Mouse (Mus musculus) kidney, adult 2 months (tissue): ENCODE results near the gene Hykk. TPM values are rescaled to one million over a fixed set of nuclear protein-coding genes. Genes with fewer than 3 reads are reported as not detected.
"Not testable (repeated sequence)": the region's sequence is repeated elsewhere in the genome, so short reads cannot be mapped to it uniquely, and the experiment has no call there.

Source experiments
- DNase-seq: peaks from one replicate; pipeline ENCODE4 v3.0.0; 2021
- H3K27ac ChIP-seq: fragments of 200-500 bp; 2 replicates; pipeline ENCODE4 v1.5.1; 2012; ENCODE audit warnings: low read depth, low read length, control low read depth, inconsistent platforms; ENCODE audit not compliant: insufficient read depth
- H3K27me3 ChIP-seq: fragments of 200-500 bp; replicated peaks from 2 replicates; pipeline ENCODE4 v1.6.1; 2012; ENCODE audit warnings: mild to moderate bottlenecking, moderate library complexity, low read length, inconsistent platforms; ENCODE audit not compliant: control insufficient read depth, insufficient read depth
- H3K36me3 ChIP-seq: fragments of 200-500 bp; 2 replicates; pipeline ENCODE4 v1.6.1; 2012; ENCODE audit warnings: mild to moderate bottlenecking, moderate library complexity, low read length, inconsistent platforms; ENCODE audit not compliant: control insufficient read depth, insufficient read depth
- H3K4me1 ChIP-seq: fragments of 200-500 bp; 2 replicates; pipeline ENCODE4 v1.6.1; 2011; ENCODE audit warnings: low read length; ENCODE audit not compliant: control insufficient read depth, insufficient read depth
- H3K4me3 ChIP-seq: fragments of 200-500 bp; 2 replicates; pipeline ENCODE4 v1.5.1; 2011; ENCODE audit warnings: mild to moderate bottlenecking, low read depth, low read length, control low read depth; ENCODE audit not compliant: insufficient read depth
- CTCF ChIP-seq: fragments of 200-500 bp; conservative IDR thresholded peaks from 2 replicates; pipeline ENCODE4 v1.5.1; 2011; ENCODE audit warnings: low read depth, mild to moderate bottlenecking, control low read depth, low read length, moderate library complexity, mixed read lengths; ENCODE audit not compliant: insufficient read depth, insufficient read length
- POLR2A ChIP-seq: fragments of 200-500 bp; IDR thresholded peaks from one replicate; pipeline ENCODE4 v1.6.1; 2011; ENCODE audit warnings: low read depth, low read length, control low read depth
- WGBS: fragments of 180-500 bp; shearing (Covaris S2); methylation state at CpG from one replicate; pipeline ENCODE4 v1.1.7; 2018; 5-methylcytosine and 5-hydroxymethylcytosine counted together
- polyA plus RNA-seq: library from polyadenylated mRNA; depleted of rRNA; stranded (reverse); fragments of >200 nt; gene quantifications from 2 replicates; pipeline ENCODE4 v1.2.3, GENCODE M21; 2012

Hykk gene
- polyA plus RNA-seq, 1 experiment: 39.7 TPM

- Histone ChIP-seq H3K27me3 (no peaks in the 10 kb centered on the region), H3K4me1 (no peaks in the 10 kb centered on the region), H3K27ac (no peak overlapping the region), H3K4me3 (no peak overlapping the region), H3K36me3 (peaks cover 4% of the 10 kb centered on the region; the same call in 1 of the 2 replicates)
- no peak for DNase-seq
- TF ChIP-seq POLR2A: no peak
- no peak for TF ChIP-seq CTCF
- 71% methylated on average over 16 of the region's 16 CpGs for whole genome bisulfite sequencing
These were observed 29.2 kb downstream of the Hykk start for GRCm38 (mm10) chr9:54946256-54946655.

- Histone ChIP-seq H3K4me3 (no peak overlapping the region), H3K36me3 (peaks cover 7% of the 10 kb centered on the region; the same call in 1 of the 2 replicates), H3K4me1 (peaks cover 4% of the 10 kb centered on the region; the same call in 1 of the 2 replicates), H3K27me3 (no peaks in the 10 kb centered on the region), H3K27ac (no peak overlapping the region)
- TF ChIP-seq POLR2A: no peak
- no peak for TF ChIP-seq CTCF
- no peak for DNase-seq
These were observed 32.4 kb downstream of the Hykk start for GRCm38 (mm10) chr9:54949465-54949864.

GRCm38 (mm10) chr9:54950162-54950561 is 33.1 kb downstream of the Hykk start:
- H3K27me3 ChIP-seq, H3K4me1 ChIP-seq, H3K36me3 ChIP-seq, DNase-seq: not testable (repeated sequence)
- Histone ChIP-seq H3K4me3 (peak overlapping the region; percentile 90), H3K27ac (peak overlapping the region; percentile 72; the same call in 1 of the 2 replicates)
- 35% methylated on average over 8 of the region's 8 CpGs for WGBS

- H3K4me1 ChIP-seq: peaks cover 4% of the 10 kb centered on the region; the same call in 1 of the 2 replicates
- H3K27me3 ChIP-seq: no peaks in the 10 kb centered on the region
- H3K4me3 ChIP-seq: peak within 1 kb of the TSS; percentile 90
- H3K36me3 ChIP-seq: peaks cover 10% of the 10 kb centered on the region
- under 1% methylated on average over 65 of the region's 65 CpGs for WGBS
- peak; percentile 95 for DNase-seq
- H3K27ac ChIP-seq: peak within 1 kb of the TSS; percentile 82
- TF ChIP-seq POLR2A (peak; percentile 61), CTCF (no peak)
These were observed 33.7 kb downstream of the Hykk start, which contains the start of the genes Psma4 and AY074887 for GRCm38 (mm10) chr9:54950575-54951321. Gene Psma4 (plus strand): TSS chr9:54950790. Gene AY074887 (minus strand): TSS chr9:54950998.

- Histone ChIP-seq H3K4me1 (peaks cover 9% of the 10 kb centered on the region; the same call in 1 of the 2 replicates), H3K36me3 (peaks cover 5% of the 10 kb centered on the region), H3K27me3 (no peaks in the 10 kb centered on the region), H3K27ac (no peak overlapping the region), H3K4me3 (no peak overlapping the region)
- DNase-seq: no peak
- WGBS: 89% methylated on average over 4 of the region's 4 CpGs
- TF ChIP-seq CTCF (no peak), POLR2A (no peak)
These were observed 44.0 kb downstream of the Hykk start for GRCm38 (mm10) chr9:54961059-54961458.

GRCm38 (mm10) chr9:54963669-54964068 is 46.6 kb downstream of the Hykk start:
- TF ChIP-seq POLR2A (no peak), CTCF (no peak)
- no peak for DNase-seq

GRCm38 (mm10) chr9:54969972-54970637 is 53.0 kb downstream of the Hykk start:
- 75% methylated on average over 8 of the region's 8 CpGs for WGBS
- Histone ChIP-seq H3K4me1 (no peaks in the 10 kb centered on the region), H3K36me3 (no peaks in the 10 kb centered on the region), H3K27ac (no peak overlapping the region), H3K27me3 (no peaks in the 10 kb centered on the region), H3K4me3 (no peak overlapping the region)
- no peak for TF ChIP-seq CTCF
- TF ChIP-seq POLR2A: no peak
- no peak for DNase-seq

More at GRCm38 (mm10) chr9:54963669-54964068, 46.6 kb downstream of the Hykk start:
- Histone ChIP-seq H3K4me1 (peaks cover 9% of the 10 kb centered on the region; the same call in 1 of the 2 replicates), H3K4me3 (no peak overlapping the region), H3K27me3 (no peaks in the 10 kb centered on the region), H3K27ac (no peak overlapping the region), H3K36me3 (no peaks in the 10 kb centered on the region)

- Histone ChIP-seq H3K4me3 (peak within 1 kb of the TSS; percentile 29), H3K27me3 (peaks cover 4% of the 10 kb centered on the region; the same call in 1 of the 2 replicates), H3K27ac (no peak within 1 kb of the TSS), H3K4me1 (no peaks in the 10 kb centered on the region), H3K36me3 (no peaks in the 10 kb centered on the region)
- 70% methylated on average over 8 of the region's 8 CpGs for WGBS
- TF ChIP-seq POLR2A (no peak), CTCF (no peak)
- DNase-seq: no peak
These were observed 63.6 kb downstream of the Hykk start, which contains the start of gene Chrna5 for GRCm38 (mm10) chr9:54980674-54981073. Gene Chrna5 (plus strand): TSS chr9:54980880.
